Mouse (Mus musculus) monocyte, adult 59 days (primary cell): ENCODE data around the gene Slc7a15. TPM values are rescaled to one million over a fixed set of nuclear protein-coding genes. Genes with fewer than 3 reads are reported as not detected.

Experiments
- total RNA-seq, 2 experiments: library from RNA; stranded (reverse); gene quantifications; one replicate each; pipeline ENCODE4 v1.2.4; 2023

Slc7a15 gene
- not detected for total RNA-seq

DNA sequence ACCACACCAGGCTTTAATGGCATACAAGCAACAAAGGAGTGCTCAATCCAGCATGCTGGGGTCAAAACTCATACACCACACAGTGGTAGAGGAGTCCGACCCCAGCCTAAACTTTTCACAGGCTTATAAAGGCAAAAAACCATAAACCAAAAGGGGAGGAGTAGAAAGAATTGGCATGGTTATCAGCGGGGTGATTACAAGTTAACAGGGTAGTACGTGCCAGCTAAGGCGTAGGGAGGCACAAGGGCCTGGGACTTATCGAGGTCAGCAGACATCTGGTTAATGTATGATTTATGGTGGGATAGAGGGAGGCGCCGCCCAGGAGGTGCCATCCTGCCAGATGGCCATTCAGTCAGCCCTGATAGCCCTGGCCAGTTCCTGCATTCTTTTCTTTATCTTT lies at the start of gene Slc7a15:
Slc7a15 (minus strand) TSS at position 101 of the 400 bp plus-strand sequence.

DNA sequence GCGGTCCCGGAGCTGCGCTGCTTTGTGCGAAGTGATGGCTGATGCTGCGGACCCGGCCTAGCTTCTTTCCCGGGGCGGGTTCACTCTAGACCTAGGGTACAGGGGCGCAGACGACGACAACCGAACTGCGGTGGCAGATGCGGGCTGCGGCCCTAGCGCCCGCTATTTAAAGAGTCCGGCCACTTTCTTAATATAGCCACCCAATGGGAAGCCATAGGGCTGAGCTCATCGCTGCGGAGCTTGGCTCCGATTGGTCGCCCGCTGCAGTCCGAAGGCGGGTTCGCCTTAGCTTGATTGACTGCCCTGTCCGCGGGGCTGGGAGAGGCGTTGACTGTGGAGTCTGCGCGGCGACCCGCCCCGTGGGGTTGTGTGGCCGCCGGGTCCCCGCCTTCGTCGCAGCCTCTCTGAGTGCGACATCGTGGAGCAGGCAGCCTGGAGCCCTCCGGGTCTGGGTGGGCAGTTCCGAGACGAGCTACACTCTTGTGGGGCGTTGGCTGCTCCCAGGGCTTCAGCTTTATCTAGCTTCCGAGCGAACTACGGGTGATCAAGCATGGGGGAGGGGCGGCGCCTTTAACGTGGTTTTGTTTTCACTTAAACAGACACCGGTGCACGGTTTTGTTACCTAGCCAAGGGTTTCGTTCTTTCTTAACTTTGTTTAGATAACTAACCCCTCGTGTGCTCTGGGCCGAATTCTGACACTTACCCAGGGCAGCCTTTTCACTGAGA lies 98.8 kb downstream of the Slc7a15 start, which contains the start of gene Rhob:
Rhob (minus strand) TSS at position 139 of the 726 bp plus-strand sequence.

Other genes with a start within 250 kb of the Slc7a15 start
- gene Rhob, start 99.1 kb downstream of the Slc7a15 start, total RNA-seq, result 100 to 1,000 TPM; 721 to 958 TPM
- 100 to 1,000 TPM; 185 to 195 TPM for gene Pum2, start 75.1 kb upstream of the Slc7a15 start, total RNA-seq
- 1 to 10 TPM; 5.7 to 6.0 TPM for gene Sdc1, start 172.3 kb upstream of the Slc7a15 start, total RNA-seq